Mouse (Mus musculus): ENCODE measurements around the gene Tbpl1. TPM values are rescaled to one million over a fixed set of nuclear protein-coding genes. Genes with fewer than 3 reads are reported as not detected.

The Tbpl1 gene
- 17.4 and 21.4 TPM in 2 replicates for polyA plus RNA-seq (2012; rRNA removed; ENCODE audit: low replicate concordance)

DNA sequence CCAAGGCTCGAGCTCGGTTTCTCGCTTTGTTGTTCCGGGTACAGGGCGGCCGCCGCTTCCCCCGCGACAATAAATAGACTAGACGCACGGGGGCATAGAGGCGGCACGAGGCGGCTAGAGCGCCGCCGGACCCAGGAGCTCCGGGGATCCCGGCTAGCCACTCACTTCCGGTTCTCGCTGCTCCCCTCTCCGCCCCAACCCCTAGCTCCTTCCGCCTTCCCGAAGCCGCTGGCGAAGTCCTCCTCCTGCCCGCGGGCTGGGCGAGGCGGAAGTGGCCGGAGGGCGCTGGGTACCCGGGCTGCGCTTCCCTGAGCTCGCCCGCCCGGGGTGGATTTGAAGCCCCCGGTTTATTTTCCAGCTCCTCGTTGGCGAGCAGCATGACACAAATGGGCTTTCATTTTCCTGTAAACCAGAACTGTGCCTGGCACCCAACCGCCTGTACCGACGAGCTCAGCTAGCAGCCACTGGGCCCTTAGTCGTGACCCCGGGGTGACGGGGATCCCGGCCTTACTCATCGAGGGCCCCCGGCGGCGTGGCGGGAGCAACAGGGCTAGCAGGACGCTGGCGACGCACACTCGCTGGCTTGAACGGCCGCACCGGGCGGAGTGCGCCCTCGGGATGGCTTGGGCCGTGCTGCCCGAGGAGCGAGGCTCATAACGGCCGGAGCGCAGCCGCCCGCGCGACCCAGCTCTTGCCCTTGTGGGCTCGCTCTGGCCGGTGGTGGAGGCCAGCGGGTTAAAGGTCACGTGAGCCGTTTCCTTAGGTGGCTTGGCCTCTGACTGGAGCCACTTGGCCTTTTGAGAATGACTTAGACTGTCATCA is at the start of gene Tbpl1:
TSS of gene Tbpl1 (minus strand) at position 667 of the 822 bp plus-strand sequence.

Other genes with a start within 250 kb of the Tbpl1 start
- gene Slc2a12, start 86.9 kb downstream of the Tbpl1 start, polyA plus RNA-seq (2012; rRNA removed; ENCODE audit: low replicate concordance): 0.15 and 0.23 TPM in 2 replicates
- gene Tcf21, start 88.2 kb upstream of the Tbpl1 start, polyA plus RNA-seq (2012; rRNA removed; ENCODE audit: low replicate concordance): 41.9 and 45.0 TPM in 2 replicates